Mouse (Mus musculus): ENCODE measurements around the gene Kcnab2. TPM values are rescaled to one million over a fixed set of nuclear protein-coding genes. Genes with fewer than 3 reads are reported as not detected.

The Kcnab2 gene
- polyA plus RNA-seq, 1 experiment from 2014 or later: 2.0 TPM

DNA sequence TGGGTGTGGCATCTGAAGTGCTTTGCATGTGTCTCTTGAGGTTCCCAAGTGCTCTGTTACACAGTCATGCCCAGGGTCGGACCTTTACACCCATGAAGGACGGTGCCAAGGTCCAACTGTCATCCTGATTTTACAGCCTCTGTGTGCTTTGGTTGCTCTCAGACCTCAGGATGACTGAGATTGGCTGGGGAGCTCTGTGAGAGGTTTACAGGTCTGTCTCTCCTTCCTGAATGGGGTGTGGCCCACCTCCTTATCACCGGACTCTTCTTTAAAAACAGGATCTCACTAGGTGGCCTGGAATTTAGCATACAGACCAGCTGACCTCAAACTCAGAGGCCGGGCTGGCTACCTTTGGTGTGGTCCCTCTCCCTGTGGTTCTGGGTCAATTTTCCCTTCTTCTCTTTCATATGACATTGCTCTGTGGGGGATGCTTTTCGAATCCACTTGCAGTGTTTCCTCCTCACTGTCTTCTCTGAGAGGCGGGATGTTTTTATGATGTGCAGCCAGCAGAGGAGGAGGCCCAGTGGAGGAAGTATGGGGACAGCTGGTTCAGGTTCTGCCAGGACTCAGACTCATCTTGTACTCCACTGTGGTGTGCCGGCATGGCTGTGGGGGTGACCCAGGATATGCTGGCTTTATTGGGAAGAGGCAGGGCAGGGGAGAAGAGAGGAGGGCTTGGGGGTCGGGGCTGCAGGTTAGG, 126.8 kb downstream of the Kcnab2 start:
- H3K4me2 ChIP-seq (replicated peaks; ENCODE audit: low read depth): 0 out of 2 replicates have a peak overlapping the region, but pooled peaks have one; percentile 6
- peak; percentile 86 for ATAC-seq

DNA sequence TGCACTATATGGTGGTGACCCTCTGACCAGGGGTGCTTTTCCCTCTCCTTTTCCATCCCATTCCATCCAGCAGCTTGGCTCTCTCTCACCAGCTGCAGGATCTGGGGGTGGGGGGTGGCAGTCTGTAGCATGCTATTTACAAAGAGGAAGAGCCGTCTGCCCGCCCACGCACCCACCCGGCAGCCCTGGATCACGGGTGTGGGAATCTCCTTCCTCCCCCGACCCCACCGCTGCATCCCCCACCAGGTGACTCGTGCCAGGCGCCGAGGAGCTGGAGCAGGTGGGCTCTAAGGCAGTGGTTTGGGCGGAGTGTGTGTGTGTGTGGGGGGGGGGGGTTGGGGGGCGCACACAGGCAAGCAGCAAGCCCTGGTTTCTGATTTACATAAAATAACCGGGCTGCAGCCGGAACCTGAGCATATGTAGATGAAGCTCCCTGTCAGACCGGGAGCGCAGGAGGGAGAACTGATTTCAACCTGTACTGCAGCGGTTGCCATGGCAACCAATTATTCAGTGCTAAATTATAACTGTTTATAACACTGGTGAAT, 127.8 kb downstream of the Kcnab2 start:
- H3K9ac ChIP-seq (ENCODE audit: low read depth, low read length): no peak overlapping the region
- H3K27ac ChIP-seq (ENCODE audit: low read depth, low read length): no peak overlapping the region
- H3K9me3 ChIP-seq (ENCODE audit: control insufficient read depth): no peaks in the 10 kb centered on the region
- H3K27me3 ChIP-seq (replicated peaks; ENCODE audit: control insufficient read depth, insufficient read depth, low read length): peaks cover 10% of the 10 kb centered on the region; the same call in 1 of the 2 replicates
- 5% methylated on average over 16 of the region's 17 CpGs for WGBS
- no peak for ATAC-seq
- 0 out of 2 replicates have a peak overlapping the region, but pooled peaks have one; percentile 6 for H3K4me2 ChIP-seq (replicated peaks; ENCODE audit: low read depth)
- no peak for TF ChIP-seq CTCF (IDR thresholded peaks at IDR 0.05; ENCODE audit: low read depth)
- H3K4me1 ChIP-seq (replicated peaks; ENCODE audit: control insufficient read depth, insufficient read depth, low read length): no peaks in the 10 kb centered on the region; the same call in 1 of the 2 replicates
- no peaks in the 10 kb centered on the region for H3K36me3 ChIP-seq (ENCODE audit: control insufficient read depth, insufficient read depth)
- H3K4me3 ChIP-seq (ENCODE audit: low read depth, low read length): no peak overlapping the region

More for the DNA sequence above, 126.8 kb downstream of the Kcnab2 start:
- H3K27ac ChIP-seq (ENCODE audit: low read depth, low read length): no peak overlapping the region
- no peak overlapping the region for H3K9ac ChIP-seq (ENCODE audit: low read depth, low read length)
- no peak for TF ChIP-seq CTCF (IDR thresholded peaks at IDR 0.05; ENCODE audit: low read depth)
- H3K4me1 ChIP-seq (replicated peaks; ENCODE audit: control insufficient read depth, insufficient read depth, low read length): no peaks in the 10 kb centered on the region; the same call in 1 of the 2 replicates
- 21% methylated on average over 8 of the region's 8 CpGs for WGBS
- no peak overlapping the region for H3K4me3 ChIP-seq (ENCODE audit: low read depth, low read length)
- H3K27me3 ChIP-seq (replicated peaks; ENCODE audit: control insufficient read depth, insufficient read depth, low read length): peaks cover 10% of the 10 kb centered on the region; the same call in 1 of the 2 replicates
- no peaks in the 10 kb centered on the region for H3K9me3 ChIP-seq (ENCODE audit: control insufficient read depth)
- no peaks in the 10 kb centered on the region for H3K36me3 ChIP-seq (ENCODE audit: control insufficient read depth, insufficient read depth)

DNA sequence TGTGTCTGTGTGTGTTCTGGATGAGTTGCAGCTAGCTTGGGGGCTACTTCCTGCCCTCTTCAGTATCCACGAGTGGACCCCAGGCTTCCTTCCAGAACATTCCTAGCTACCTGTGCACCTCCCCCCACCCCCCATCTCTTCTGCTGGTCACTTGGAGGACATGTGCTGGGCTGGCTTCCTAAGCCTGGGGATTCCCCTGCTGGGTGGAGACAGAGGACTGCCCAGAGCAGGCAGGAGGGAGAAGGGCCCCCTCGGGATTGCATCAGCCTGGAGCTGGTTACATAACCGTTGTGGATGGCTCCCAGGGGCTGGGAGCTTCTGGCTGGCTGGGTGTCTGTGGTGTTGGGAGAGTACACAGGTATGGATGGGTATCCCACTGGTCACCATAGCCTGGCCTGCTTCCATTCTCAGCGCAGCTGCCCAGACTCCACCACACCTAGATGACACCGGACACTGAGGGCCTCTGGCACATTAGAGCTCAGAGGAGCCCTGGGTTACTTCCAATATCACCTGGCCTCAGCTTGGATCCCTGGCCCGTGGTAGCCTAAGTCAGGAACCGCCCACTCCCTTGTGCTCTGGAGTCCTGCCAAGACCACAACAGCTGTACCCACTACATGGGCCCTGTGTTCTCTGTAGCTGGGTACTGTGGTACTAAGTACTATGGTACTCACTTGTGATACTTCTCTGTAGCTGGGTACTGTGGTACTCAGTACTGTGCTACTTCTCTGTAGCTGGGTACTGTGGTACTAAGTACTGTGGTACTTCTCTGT, 132.4 kb downstream of the Kcnab2 start:
- no peak overlapping the region for H3K4me3 ChIP-seq (ENCODE audit: low read depth, low read length)
- no peak overlapping the region for H3K9ac ChIP-seq (ENCODE audit: low read depth, low read length)
- no peak overlapping the region for H3K27ac ChIP-seq (ENCODE audit: low read depth, low read length)
- peak; percentile 37; the same call in 1 of the 2 replicates for ATAC-seq
- no peak for TF ChIP-seq CTCF (IDR thresholded peaks at IDR 0.05; ENCODE audit: low read depth)
- H3K27me3 ChIP-seq (replicated peaks; ENCODE audit: control insufficient read depth, insufficient read depth, low read length): peaks cover 25% of the 10 kb centered on the region
- H3K9me3 ChIP-seq (ENCODE audit: control insufficient read depth): no peaks in the 10 kb centered on the region
- no peak overlapping the region for H3K4me2 ChIP-seq (replicated peaks; ENCODE audit: low read depth)
- WGBS: 38% methylated on average over 7 of the region's 7 CpGs
- no peaks in the 10 kb centered on the region for H3K36me3 ChIP-seq (ENCODE audit: control insufficient read depth, insufficient read depth)
- H3K4me1 ChIP-seq (replicated peaks; ENCODE audit: control insufficient read depth, insufficient read depth, low read length): no peaks in the 10 kb centered on the region

DNA sequence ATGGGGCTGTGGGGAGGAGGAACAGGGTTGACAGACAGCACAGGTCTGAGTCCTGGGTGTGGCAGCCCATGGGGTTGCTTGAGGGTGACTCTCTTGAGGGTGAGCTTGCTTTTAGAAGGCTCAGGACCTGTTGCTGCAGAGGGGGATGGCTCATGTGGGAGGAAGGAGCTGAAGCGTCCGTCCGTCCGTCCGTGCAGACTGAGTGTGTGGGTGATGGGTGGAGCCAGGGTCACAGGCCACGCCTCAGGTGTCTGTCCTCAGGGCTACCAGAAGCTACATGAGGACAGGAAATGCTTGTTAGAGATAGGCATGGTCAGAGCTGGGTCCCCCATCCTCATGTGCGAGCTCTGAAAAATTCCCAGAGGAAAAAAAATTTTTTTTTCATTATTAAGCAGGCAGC, 133.0 kb downstream of the Kcnab2 start:
- no peak for TF ChIP-seq CTCF (IDR thresholded peaks at IDR 0.05; ENCODE audit: low read depth)
- H3K9ac ChIP-seq (ENCODE audit: low read depth, low read length): no peak overlapping the region
- H3K36me3 ChIP-seq (ENCODE audit: control insufficient read depth, insufficient read depth): no peaks in the 10 kb centered on the region
- H3K9me3 ChIP-seq (ENCODE audit: control insufficient read depth): no peaks in the 10 kb centered on the region
- WGBS: 33% methylated on average over 7 of the region's 7 CpGs
- H3K27me3 ChIP-seq (replicated peaks; ENCODE audit: control insufficient read depth, insufficient read depth, low read length): peaks cover 27% of the 10 kb centered on the region
- no peak overlapping the region for H3K4me2 ChIP-seq (replicated peaks; ENCODE audit: low read depth)
- no peak overlapping the region for H3K27ac ChIP-seq (ENCODE audit: low read depth, low read length)
- ATAC-seq: no peak
- no peak overlapping the region for H3K4me3 ChIP-seq (ENCODE audit: low read depth, low read length)
- no peaks in the 10 kb centered on the region for H3K4me1 ChIP-seq (replicated peaks; ENCODE audit: control insufficient read depth, insufficient read depth, low read length)

DNA sequence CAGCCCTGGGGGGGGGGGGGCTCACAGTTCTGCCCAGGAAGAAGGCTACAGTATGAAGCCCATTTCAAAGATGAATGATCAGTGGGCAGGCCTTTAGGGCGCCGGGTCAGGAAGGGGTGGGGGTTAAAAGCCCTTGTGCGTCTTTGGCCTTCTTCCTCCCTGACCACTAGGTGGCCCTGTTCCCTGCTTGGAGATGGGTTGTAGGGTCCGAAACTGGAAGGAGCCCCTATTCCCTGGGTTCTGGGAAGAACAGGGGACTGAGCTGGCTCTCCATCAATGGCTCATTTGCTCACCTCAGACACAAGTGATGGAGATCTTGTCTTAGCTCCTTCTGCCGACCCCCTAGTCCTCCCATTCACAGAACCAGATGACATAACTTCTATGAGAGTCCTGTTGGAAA, 134.4 kb downstream of the Kcnab2 start:
- no peak overlapping the region for H3K9ac ChIP-seq (ENCODE audit: low read depth, low read length)
- H3K36me3 ChIP-seq (ENCODE audit: control insufficient read depth, insufficient read depth): no peaks in the 10 kb centered on the region
- H3K4me2 ChIP-seq (replicated peaks; ENCODE audit: low read depth): no peak overlapping the region
- no peaks in the 10 kb centered on the region for H3K9me3 ChIP-seq (ENCODE audit: control insufficient read depth)
- H3K27me3 ChIP-seq (replicated peaks; ENCODE audit: control insufficient read depth, insufficient read depth, low read length): peaks cover 35% of the 10 kb centered on the region
- WGBS: 7% methylated on average over 5 of the region's 5 CpGs
- no peak overlapping the region for H3K27ac ChIP-seq (ENCODE audit: low read depth, low read length)
- TF ChIP-seq CTCF (IDR thresholded peaks at IDR 0.05; ENCODE audit: low read depth): peak; percentile 77
- H3K4me1 ChIP-seq (replicated peaks; ENCODE audit: control insufficient read depth, insufficient read depth, low read length): no peaks in the 10 kb centered on the region; the same call in 1 of the 2 replicates
- ATAC-seq: no peak
- no peak overlapping the region for H3K4me3 ChIP-seq (ENCODE audit: low read depth, low read length)

Other genes with a start within 250 kb of the Kcnab2 start
- gene Gpr153, start 203.6 kb downstream of the Kcnab2 start, polyA plus RNA-seq (2015; fragmentation: Nextera tagmentation; extraction: Ambion mirVana): 2.9 and 3.1 TPM in 2 replicates
- not detected in 2 replicates for gene Hes3, start 186.2 kb downstream of the Kcnab2 start, polyA plus RNA-seq (2015; fragmentation: Nextera tagmentation; extraction: Ambion mirVana)
- gene Icmt, start 180.6 kb downstream of the Kcnab2 start, polyA plus RNA-seq (2015; fragmentation: Nextera tagmentation; extraction: Ambion mirVana): 12.6 and 12.9 TPM in 2 replicates
- gene Rnf207, start 158.9 kb downstream of the Kcnab2 start, polyA plus RNA-seq (2015; fragmentation: Nextera tagmentation; extraction: Ambion mirVana): 0.69 and 0.70 TPM in 2 replicates
- 281 and 296 TPM in 2 replicates for gene Rpl22, start 152.1 kb downstream of the Kcnab2 start, polyA plus RNA-seq (2015; fragmentation: Nextera tagmentation; extraction: Ambion mirVana)
- 1.4 and 1.5 TPM in 2 replicates for gene Chd5, start 139.2 kb downstream of the Kcnab2 start, polyA plus RNA-seq (2015; fragmentation: Nextera tagmentation; extraction: Ambion mirVana)
- 0.47 and 0.48 TPM in 2 replicates for gene Nphp4, start 1.2 kb downstream of the Kcnab2 start, polyA plus RNA-seq (2015; fragmentation: Nextera tagmentation; extraction: Ambion mirVana)